Mouse (Mus musculus): ENCODE data around the gene Gng4.

DNA sequence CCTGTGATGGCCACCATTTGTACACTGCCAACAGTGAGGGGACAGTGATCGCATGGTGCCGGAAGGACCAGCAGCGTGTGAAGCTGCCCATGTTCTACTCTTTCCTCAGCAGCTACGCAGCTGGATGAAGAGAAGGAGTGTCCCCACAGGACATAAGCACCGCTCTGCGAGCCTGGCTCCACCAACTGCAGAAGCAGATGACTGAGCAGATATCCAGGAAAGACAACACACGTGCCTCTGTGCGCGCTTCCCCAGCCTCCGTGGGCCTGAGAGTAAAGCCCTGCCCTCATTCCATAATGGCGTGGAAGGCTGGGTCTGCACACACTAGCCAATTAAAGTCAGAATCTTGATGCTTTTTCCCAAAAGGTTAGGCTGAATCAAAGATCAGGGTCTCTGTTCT is 6.8 kb upstream of the Gng4 start:
- no peak for TF ChIP-seq CTCF (IDR thresholded peaks at IDR 0.05; ENCODE audit: low read depth)
- TF ChIP-seq EP300 (IDR thresholded peaks at IDR 0.05; ENCODE audit: low read depth), result no peak
